Mouse (Mus musculus) myocyte (in vitro differentiated cells): ENCODE data around the gene Clip1.

ENCODE experiments used
- CEBPB ChIP-seq: IDR thresholded peaks from 2 replicates; pipeline ENCODE4 v1.6.1; 2011; ENCODE audit warnings: mild to moderate bottlenecking, moderate library complexity; ENCODE audit not compliant: poor library complexity, insufficient read depth, severe bottlenecking
- E2F4 ChIP-seq: IDR thresholded peaks from one replicate; pipeline ENCODE4 v1.6.1; 2011; ENCODE audit warnings: mild to moderate bottlenecking, control low read depth, moderate library complexity; ENCODE audit not compliant: insufficient read depth
- MAX ChIP-seq: IDR thresholded peaks from one replicate; pipeline ENCODE4 v1.6.1; 2011; ENCODE audit warnings: low read depth, mild to moderate bottlenecking, control low read depth
- MYOD1 ChIP-seq, 3 experiments: IDR thresholded peaks; one replicate each; pipeline ENCODE4 v1.6.1; 2011; ENCODE audit warnings: control low read depth in 2 of 3, low read depth in 2 of 3, mild to moderate bottlenecking in 2 of 3, moderate library complexity in 1 of 3; ENCODE audit not compliant: insufficient read length in 2 of 3, control insufficient read depth in 1 of 3
- POLR2A ChIP-seq: IDR thresholded peaks from one replicate; pipeline ENCODE4 v1.6.1; 2011; ENCODE audit warnings: low read depth, mild to moderate bottlenecking, control low read depth, moderate library complexity; ENCODE audit not compliant: insufficient read length
- POLR2AphosphoS2 ChIP-seq: IDR thresholded peaks from one replicate; pipeline ENCODE4 v1.6.1; 2011; ENCODE audit warnings: low read depth, control low read depth; ENCODE audit not compliant: insufficient read length
- SRF ChIP-seq: IDR thresholded peaks from one replicate; pipeline ENCODE4 v1.6.1; 2011; ENCODE audit warnings: low read depth; ENCODE audit not compliant: control insufficient read depth, insufficient read length
- TCF12 ChIP-seq: IDR thresholded peaks from one replicate; pipeline ENCODE4 v1.6.1; 2011; ENCODE audit warnings: mild to moderate bottlenecking, control low read depth; ENCODE audit not compliant: poor library complexity, insufficient read depth, severe bottlenecking
- TCF3 ChIP-seq: IDR thresholded peaks from one replicate; pipeline ENCODE4 v1.6.1; 2011; ENCODE audit warnings: low read depth, control low read depth; ENCODE audit not compliant: insufficient read length
- USF1 ChIP-seq: IDR thresholded peaks from one replicate; pipeline ENCODE4 v1.6.1; 2011; ENCODE audit warnings: low read depth, mild to moderate bottlenecking, control low read depth, moderate library complexity

DNA sequence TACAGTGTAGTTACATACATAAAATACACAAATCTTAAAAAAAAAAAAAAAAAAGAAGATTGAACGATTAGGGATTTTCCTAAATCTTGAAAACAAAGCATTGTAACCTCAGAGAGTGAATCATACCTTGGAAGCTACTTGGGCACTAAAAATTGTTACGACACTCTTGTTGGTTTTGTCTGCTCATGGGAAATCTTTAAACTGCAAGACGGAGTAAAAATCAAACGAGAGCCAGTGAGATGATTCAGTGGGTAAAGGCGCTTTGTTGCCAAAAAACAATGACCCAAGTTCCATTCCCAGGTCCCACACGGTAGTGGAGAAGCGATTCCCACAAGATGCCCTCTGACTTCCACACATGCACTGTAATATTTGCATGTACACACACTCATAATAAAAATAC lies 11.8 kb upstream of the Clip1 start:
- TF ChIP-seq MYOD1 (IDR thresholded peaks at IDR 0.05; ENCODE audit: control insufficient read depth in 1 of 3, insufficient read length in 2 of 3, low read depth in 2 of 3) (no peak), TCF12 (no peak), SRF (no peak), POLR2A (no peak), E2F4 (no peak), MAX (no peak), CEBPB (peak; percentile 62; the same call in 1 of the 2 replicates), TCF3 (no peak), POLR2AphosphoS2 (no peak), USF1 (no peak)
